14 mouse cellular contexts compared by ENCODE assay signal in the genomic region with DNA sequence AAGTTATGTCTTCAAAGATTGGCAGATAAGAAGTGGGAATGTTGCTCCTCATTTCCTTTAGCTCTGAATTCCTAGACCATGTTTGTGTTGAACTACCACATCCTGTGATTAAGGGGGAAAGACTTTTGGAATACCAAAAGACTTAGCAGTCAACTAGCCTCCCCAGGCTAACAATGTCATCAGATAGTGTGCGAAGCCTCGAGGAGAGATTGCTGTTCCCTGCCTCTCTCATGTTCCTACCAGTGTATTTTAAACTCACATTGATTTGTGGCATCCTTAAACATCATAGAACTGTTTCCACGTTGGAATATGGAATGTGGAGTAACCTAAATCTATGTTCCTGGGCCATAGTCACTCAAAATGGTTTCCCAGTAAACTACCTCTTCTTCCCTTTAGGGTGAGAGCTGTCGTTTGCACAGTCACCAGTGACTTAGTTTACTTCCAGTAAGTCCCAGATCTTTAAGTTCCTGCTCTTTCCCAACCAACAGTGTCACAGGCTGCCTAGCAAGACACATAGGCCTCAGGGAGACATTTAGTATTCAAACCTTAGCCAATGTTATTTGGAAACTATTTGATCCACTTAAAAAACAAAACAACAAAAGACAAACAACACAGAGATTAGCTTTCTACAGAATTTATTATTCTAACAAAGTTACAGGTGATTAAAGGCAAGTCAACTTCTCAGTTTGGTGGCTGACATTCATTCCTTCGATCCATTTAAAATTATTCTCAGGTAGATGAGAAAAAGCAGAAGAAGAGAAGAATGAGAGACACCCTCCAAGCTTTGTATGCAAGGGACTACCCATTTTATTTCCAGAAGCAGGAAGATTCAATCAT. TPM values are rescaled to one million over a fixed set of nuclear protein-coding genes. Genes with fewer than 3 reads are reported as not detected.
DNase-seq lines count a peak whose midpoint lies in the region; ATAC-seq and TF ChIP-seq lines count a peak whose summit lies in the region.
"Had no signal": no experiment of that assay in that cellular context is flagged by ENCODE, and none has a peak within 500 bp of the region (broad histone marks: within the 10 kb centered on the region; RNA-seq: fewer than 3 reads in every experiment).

No protein-coding gene starts in this region.

- H3K79me2 ChIP-seq in myocyte (ENCODE audit: control insufficient read depth, insufficient read depth) = no peaks in the 10 kb centered on the region

- H3K9me3 ChIP-seq in heart, embryonic 15.5 days (replicated peaks) = no peaks in the 10 kb centered on the region
- no peaks in the 10 kb centered on the region for H3K9me3 ChIP-seq in lung, postnatal 0 days (ENCODE audit: low read length)
- H3K9me3 ChIP-seq: embryonic facial prominence, embryonic 13.5 days; hindbrain, embryonic 15.5 days; limb, embryonic 15.5 days had no signal

- no peak for TF ChIP-seq POLR2A in lung, adult 2 months (IDR thresholded peaks at IDR 0.05; ENCODE audit: borderline replicate concordance, extremely low read depth, low read depth, low read length)
- peak; percentile 24; the same call in 1 of the 2 replicates for TF ChIP-seq POLR2A in embryonic fibroblast, embryonic 13.5 days (IDR thresholded peaks at IDR 0.05; ENCODE audit: low read depth, low read length)
- no peak for TF ChIP-seq POLR2A in myocyte (IDR thresholded peaks at IDR 0.05; ENCODE audit: insufficient read length, low read depth)

- intact Hi-C loops in heart, postnatal 25 days (cut with DNase I) = no loop called here

- H3K36me3 ChIP-seq in heart, embryonic 15.5 days = no peaks in the 10 kb centered on the region
- H3K36me3 ChIP-seq in lung, postnatal 0 days (ENCODE audit: insufficient read depth, low read length) = no peaks in the 10 kb centered on the region
- H3K36me3 ChIP-seq in myocyte (ENCODE audit: control insufficient read depth, insufficient read depth) = no peaks in the 10 kb centered on the region
- H3K36me3 ChIP-seq: embryonic facial prominence, embryonic 13.5 days; hindbrain, embryonic 15.5 days; limb, embryonic 15.5 days had no signal

- peak overlapping the region; percentile 69 for H3K27ac ChIP-seq in heart, embryonic 15.5 days
- peak overlapping the region; percentile 83 for H3K27ac ChIP-seq in lung, postnatal 0 days (ENCODE audit: low read length)
- peak overlapping the region; percentile 100 for H3K27ac ChIP-seq in embryonic fibroblast, embryonic 13.5 days (ENCODE audit: insufficient read depth, low read length)
- H3K27ac ChIP-seq: embryonic facial prominence, embryonic 13.5 days; hindbrain, embryonic 15.5 days; limb, embryonic 15.5 days had no signal

- no peak overlapping the region for H3K4me2 ChIP-seq in heart, embryonic 15.5 days
- H3K4me2 ChIP-seq in lung, postnatal 0 days (replicated peaks; ENCODE audit: low read depth, low read length) = no peak overlapping the region
- H3K4me2 ChIP-seq in myocyte (ENCODE audit: low read depth) = peak overlapping the region; percentile 56
- H3K4me2 ChIP-seq: embryonic facial prominence, embryonic 13.5 days; hindbrain, embryonic 15.5 days; limb, embryonic 15.5 days had no signal

- no peak overlapping the region for H3ac ChIP-seq in myocyte (ENCODE audit: control insufficient read depth, insufficient read length)

- TF ChIP-seq EP300 in lung, postnatal 0 days (IDR thresholded peaks at IDR 0.05) = no peak

- no peak for ATAC-seq in heart, embryonic 15.5 days (replicated peaks; ENCODE audit: insufficient number of reproducible peaks, insufficient read depth, low FRiP score, low read depth)
- ATAC-seq in lung, postnatal 0 days = no peak
- ATAC-seq: forebrain, postnatal 0 days had no signal

- no peak for TF ChIP-seq CTCF in lung, postnatal 0 days (IDR thresholded peaks at IDR 0.05)
- TF ChIP-seq CTCF in lung, adult 2 months (IDR thresholded peaks at IDR 0.05; ENCODE audit: insufficient read depth, low read length) = no peak
- no peak for TF ChIP-seq CTCF in embryonic fibroblast, embryonic 13.5 days (IDR thresholded peaks at IDR 0.05; ENCODE audit: borderline replicate concordance, insufficient read depth, low read length)

- H3K27me3 ChIP-seq in heart, embryonic 15.5 days = no peaks in the 10 kb centered on the region
- H3K27me3 ChIP-seq in lung, postnatal 0 days (replicated peaks; ENCODE audit: insufficient read depth, low read length) = no peaks in the 10 kb centered on the region
- H3K27me3 ChIP-seq in myocyte (ENCODE audit: control insufficient read depth, insufficient read depth, insufficient read length) = no peaks in the 10 kb centered on the region
- H3K27me3 ChIP-seq: embryonic facial prominence, embryonic 13.5 days; hindbrain, embryonic 15.5 days; limb, embryonic 15.5 days had no signal

- H3K4me3 ChIP-seq in heart, embryonic 15.5 days = no peak overlapping the region
- no peak overlapping the region for H3K4me3 ChIP-seq in lung, postnatal 0 days (ENCODE audit: low read depth, low read length)
- no peak overlapping the region for H3K4me3 ChIP-seq in lung, adult 2 months (replicated peaks; ENCODE audit: extremely low read depth, low read depth, low read length)
- no peak overlapping the region for H3K4me3 ChIP-seq in embryonic fibroblast, embryonic 13.5 days (ENCODE audit: insufficient read depth, low read length)
- no peak overlapping the region for H3K4me3 ChIP-seq in myocyte
- H3K4me3 ChIP-seq: embryonic facial prominence, embryonic 13.5 days; hindbrain, embryonic 15.5 days; limb, embryonic 15.5 days had no signal

- no peak for DNase-seq in heart, postnatal 25 days (ENCODE audit: low spot score)
- no peak for DNase-seq in lung, postnatal 0 days (ENCODE audit: low spot score)
- no peak for DNase-seq in lung, adult 2 months
- DNase-seq in spleen, postnatal 4 days (ENCODE audit: low spot score in 2 of 2) = no peak
- DNase-seq in layer of hippocampus, postnatal 14 days (ENCODE audit: low spot score in 2 of 2) = no peak
- DNase-seq: cerebellum, adult 9-11 months; forebrain, postnatal 0 days; right cerebral cortex, postnatal 25 days had no signal

- WGBS in heart, embryonic 15.5 days = 67% methylated on average over 5 of the region's 5 CpGs
- 54% methylated on average over 5 of the region's 5 CpGs for WGBS in lung, postnatal 0 days
- 35% methylated on average over 5 of the region's 5 CpGs for WGBS in lung, adult 2 months

- peaks cover 14% of the 10 kb centered on the region for H3K4me1 ChIP-seq in heart, embryonic 15.5 days (replicated peaks)
- peaks cover 36% of the 10 kb centered on the region; the same call in 1 of the 2 replicates for H3K4me1 ChIP-seq in lung, postnatal 0 days (ENCODE audit: insufficient read depth, low read depth, low read length)
- H3K4me1 ChIP-seq in lung, adult 2 months (ENCODE audit: control insufficient read depth, insufficient read depth, low read length) = peaks cover 68% of the 10 kb centered on the region
- H3K4me1 ChIP-seq in embryonic fibroblast, embryonic 13.5 days (ENCODE audit: control insufficient read depth, insufficient read depth, low read length) = peaks cover 27% of the 10 kb centered on the region
- H3K4me1 ChIP-seq: hindbrain, embryonic 15.5 days had no signal

- no peak overlapping the region for H3K9ac ChIP-seq in heart, embryonic 15.5 days
- no peak overlapping the region for H3K9ac ChIP-seq in lung, postnatal 0 days (replicated peaks; ENCODE audit: low read depth)
- H3K9ac ChIP-seq: embryonic facial prominence, embryonic 13.5 days; forebrain, postnatal 0 days; hindbrain, embryonic 15.5 days; limb, embryonic 15.5 days had no signal

TF ChIP-seq in myocyte, 11 proteins besides CTCF, POLR2A, EP300 and RAD21:
- TF ChIP-seq MYOG (IDR thresholded peaks at IDR 0.05; ENCODE audit: control insufficient read depth in 1 of 3, insufficient read depth in 1 of 3, insufficient read length in 2 of 3, low read depth in 2 of 3) (no peak), POLR2AphosphoS2 (IDR thresholded peaks at IDR 0.05; ENCODE audit: insufficient read length, low read depth) (peak; percentile 18), CEBPB (IDR thresholded peaks at IDR 0.05; ENCODE audit: insufficient read depth, poor library complexity, severe bottlenecking) (no peak), E2F4 (IDR thresholded peaks at IDR 0.05; ENCODE audit: insufficient read depth) (no peak), MYOD1 (IDR thresholded peaks at IDR 0.05; ENCODE audit: control insufficient read depth in 1 of 3, insufficient read length in 2 of 3, low read depth in 2 of 3) (no peak), TCF3 (IDR thresholded peaks at IDR 0.05; ENCODE audit: insufficient read length, low read depth) (no peak), SRF (IDR thresholded peaks at IDR 0.05; ENCODE audit: control insufficient read depth, insufficient read length, low read depth) (no peak), REST (IDR thresholded peaks at IDR 0.05; ENCODE audit: insufficient read depth, insufficient read length) (no peak)

RNA-seq across cellular contexts. Expression of a gene that starts 43.0 kb away (rescaled TPM):
- polyA plus RNA-seq in heart, embryonic 15.5 days (2015; fragmentation: Nextera tagmentation; extraction: Ambion mirVana) = 0.10 and 0.70 TPM in 2 replicates
- under 1 TPM in 1 of 2 experiments, not detected in 1; 0.34 TPM for total RNA-seq in heart, postnatal 25 days (2021)
- 0.39 and 0.48 TPM in 2 replicates for polyA plus RNA-seq in lung, postnatal 0 days (2015; fragmentation: Nextera tagmentation; extraction: Ambion mirVana)
- polyA plus RNA-seq in lung, adult 2 months (2012; rRNA removed) = 0.54 and 1.3 TPM in 2 replicates
- polyA plus RNA-seq in embryonic fibroblast, embryonic 13.5 days (2011; ENCODE audit: insufficient read length, low read depth, missing spikeins) = not detected in 2 replicates
- polyA plus RNA-seq in myocyte (2012; fragmentation: generic; extraction: Trizol) = 0.23 TPM
- total RNA-seq in layer of hippocampus, postnatal 14 days (2021) = not detected
- total RNA-seq: forebrain, postnatal 0 days had no signal
- polyA plus RNA-seq: embryonic facial prominence, embryonic 13.5 days; hindbrain, embryonic 15.5 days had no signal

RNA-seq across cellular contexts. Expression of a gene that starts 51.8 kb away (rescaled TPM):
- 0.37 and 0.46 TPM in 2 replicates for polyA plus RNA-seq in heart, embryonic 15.5 days (2015; fragmentation: Nextera tagmentation; extraction: Ambion mirVana)
- total RNA-seq in heart, postnatal 25 days (2021) = 10 to 100 TPM; 36.3 to 40.3 TPM
- 4.5 and 5.1 TPM in 2 replicates for polyA plus RNA-seq in lung, postnatal 0 days (2015; fragmentation: Nextera tagmentation; extraction: Ambion mirVana)
- 103 and 250 TPM in 2 replicates for polyA plus RNA-seq in lung, adult 2 months (2012; rRNA removed)
- polyA plus RNA-seq in embryonic fibroblast, embryonic 13.5 days (2011; ENCODE audit: insufficient read length, low read depth, missing spikeins) = 45.1 and 55.3 TPM in 2 replicates
- 19.7 TPM for polyA plus RNA-seq in myocyte (2012; fragmentation: generic; extraction: Trizol)
- 1 to 10 TPM; 6.9 to 7.6 TPM for total RNA-seq in layer of hippocampus, postnatal 14 days (2021)
- polyA plus RNA-seq: forebrain, postnatal 0 days had no signal
